Mouse (Mus musculus) limb, embryonic 10.5 days (tissue): ENCODE results near the gene Stbd1. TPM values are rescaled to one million over a fixed set of nuclear protein-coding genes. Genes with fewer than 3 reads are reported as not detected.

Experiments
- DNase-seq: peaks from one replicate; pipeline ENCODE4 v3.0.0-alpha.2; 2017; ENCODE audit warnings: low spot score
- H3K27ac ChIP-seq: fragments of 300-500 bp; sonication (generic); 2 replicates; pipeline ENCODE4 v1.5.1; 2016; ENCODE audit warnings: mild to moderate bottlenecking
- H3K27me3 ChIP-seq: fragments of 300-500 bp; sonication (generic); 2 replicates; pipeline ENCODE4 v1.6.1; 2016; ENCODE audit warnings: low read depth, mild to moderate bottlenecking; ENCODE audit not compliant: poor library complexity, severe bottlenecking
- H3K36me3 ChIP-seq: fragments of 300-500 bp; sonication (generic); 2 replicates; pipeline ENCODE4 v1.6.1; 2016; ENCODE audit warnings: mild to moderate bottlenecking, moderate library complexity
- H3K4me1 ChIP-seq: fragments of 300-500 bp; sonication (generic); 2 replicates; pipeline ENCODE4 v1.6.1; 2016
- H3K4me3 ChIP-seq: fragments of 300-500 bp; sonication (generic); 2 replicates; pipeline ENCODE4 v1.5.1; 2016; ENCODE audit warnings: mild to moderate bottlenecking, moderate library complexity
- H3K9me3 ChIP-seq: fragments of 300-500 bp; sonication (generic); replicated peaks from 2 replicates; pipeline ENCODE4 v1.6.1; 2016; ENCODE audit warnings: mild to moderate bottlenecking
- WGBS: fragments of 180-500 bp; shearing (Covaris S2); methylation state at CpG from one replicate; pipeline ENCODE4 v1.1.7; 2016; 5-methylcytosine and 5-hydroxymethylcytosine counted together
- polyA plus RNA-seq: library from polyadenylated mRNA; unstranded; fragments of >200 nt; fragmentation: Nextera tagmentation; extraction: Ambion mirVana; gene quantifications from 2 replicates; pipeline ENCODE4 v1.2.1, GENCODE M21; 2016

The Stbd1 gene
- polyA plus RNA-seq, 1 experiment from 2014 or later, result 7.9 TPM

DNA sequence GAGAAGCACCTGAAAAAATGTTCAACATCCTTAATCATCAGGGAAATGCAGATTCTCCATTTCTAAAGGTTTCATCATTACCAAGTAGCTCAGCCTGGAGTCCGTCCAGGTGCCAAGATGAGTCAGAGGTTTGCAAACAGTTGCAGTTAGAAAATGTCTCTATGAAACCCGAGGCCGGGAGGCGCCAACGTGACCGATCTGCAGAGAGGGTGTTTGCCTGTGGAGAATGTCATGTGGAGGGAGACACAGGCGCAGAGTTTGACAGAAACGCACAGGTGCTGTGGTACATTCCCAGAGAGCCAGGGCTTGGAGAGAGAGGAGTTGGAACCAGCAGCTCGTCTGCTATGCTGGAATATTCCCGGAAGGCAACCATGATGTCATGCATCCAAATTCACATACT lies 3.8 kb upstream of the Stbd1 start:
- no peak overlapping the region for H3K4me3 ChIP-seq
- peaks cover 9% of the 10 kb centered on the region for H3K4me1 ChIP-seq
- WGBS, result 89% methylated on average over 10 of the region's 10 CpGs
- no peak overlapping the region for H3K27ac ChIP-seq
- no peak for DNase-seq
- H3K9me3 ChIP-seq, result no peaks in the 10 kb centered on the region
- peaks cover 11% of the 10 kb centered on the region; the same call in 1 of the 2 replicates for H3K27me3 ChIP-seq
- no peaks in the 10 kb centered on the region for H3K36me3 ChIP-seq

- WGBS, result 86% methylated on average over 10 of the region's 10 CpGs
- H3K36me3 ChIP-seq, result no peaks in the 10 kb centered on the region
- DNase-seq, result no peak
Observed at GRCm38 (mm10) chr5:92604452-92605247, 1.8 kb downstream of the Stbd1 start.

GRCm38 (mm10) chr5:92607492-92608229 lies 4.8 kb downstream of the Stbd1 start:
- no peaks in the 10 kb centered on the region for H3K36me3 ChIP-seq
- 92% methylated on average over 5 of the region's 5 CpGs for WGBS
- H3K27ac ChIP-seq, result no peak overlapping the region
- no peak overlapping the region for H3K4me3 ChIP-seq
- no peaks in the 10 kb centered on the region for H3K9me3 ChIP-seq
- no peak for DNase-seq
- peaks cover 5% of the 10 kb centered on the region; the same call in 1 of the 2 replicates for H3K27me3 ChIP-seq
- H3K4me1 ChIP-seq, result peaks cover 11% of the 10 kb centered on the region

More at GRCm38 (mm10) chr5:92604452-92605247, 1.8 kb downstream of the Stbd1 start:
- Histone ChIP-seq H3K27ac (no peak overlapping the region), H3K4me1 (peaks cover 11% of the 10 kb centered on the region), H3K9me3 (no peaks in the 10 kb centered on the region), H3K4me3 (no peak overlapping the region), H3K27me3 (peaks cover 11% of the 10 kb centered on the region; the same call in 1 of the 2 replicates)

GRCm38 (mm10) chr5:92612756-92613155 lies 9.9 kb downstream of the Stbd1 start:
- WGBS, result 91% methylated on average over 4 of the region's 4 CpGs
- no peaks in the 10 kb centered on the region for H3K9me3 ChIP-seq
- H3K27ac ChIP-seq, result no peak overlapping the region
- H3K36me3 ChIP-seq, result no peaks in the 10 kb centered on the region
- no peaks in the 10 kb centered on the region for H3K27me3 ChIP-seq
- no peaks in the 10 kb centered on the region for H3K4me1 ChIP-seq
- DNase-seq, result no peak
- no peak overlapping the region for H3K4me3 ChIP-seq

GRCm38 (mm10) chr5:92621883-92622282 lies 19.0 kb downstream of the Stbd1 start:
- Histone ChIP-seq H3K9me3 (no peaks in the 10 kb centered on the region), H3K4me1 (no peaks in the 10 kb centered on the region), H3K27ac (no peak overlapping the region), H3K36me3 (no peaks in the 10 kb centered on the region), H3K4me3 (no peak overlapping the region), H3K27me3 (no peaks in the 10 kb centered on the region)
- DNase-seq, result no peak
- 91% methylated on average over 5 of the region's 5 CpGs for WGBS

GRCm38 (mm10) chr5:92627896-92628295 lies 25.1 kb downstream of the Stbd1 start:
- peak; percentile 49 for DNase-seq

DNA sequence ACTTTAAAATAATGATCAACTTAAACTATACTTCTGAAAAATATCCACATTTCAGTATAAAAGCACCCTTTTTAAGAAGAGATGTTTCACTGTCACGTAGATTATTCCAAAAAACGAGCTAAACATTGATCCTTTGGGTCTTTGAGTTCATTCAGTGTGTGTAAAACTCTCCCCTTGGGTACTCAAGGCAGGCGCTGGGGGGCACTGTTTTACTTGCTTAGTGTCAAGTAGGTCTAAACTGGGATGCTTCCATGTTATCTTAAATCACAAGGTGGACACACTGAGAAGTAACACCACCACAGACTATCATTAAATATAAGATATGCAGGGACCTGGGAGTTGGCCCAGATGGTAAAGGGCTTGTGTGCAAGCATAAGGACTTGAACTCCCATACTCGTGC lies 30.7 kb downstream of the Stbd1 start:
- Histone ChIP-seq H3K27me3 (no peaks in the 10 kb centered on the region), H3K36me3 (no peaks in the 10 kb centered on the region), H3K4me3 (no peak overlapping the region), H3K27ac (no peak overlapping the region), H3K9me3 (no peaks in the 10 kb centered on the region), H3K4me1 (no peaks in the 10 kb centered on the region)
- no peak for DNase-seq
- 64% methylated on average over 4 of the region's 4 CpGs for WGBS

More at GRCm38 (mm10) chr5:92627896-92628295, 25.1 kb downstream of the Stbd1 start:
- no peaks in the 10 kb centered on the region for H3K9me3 ChIP-seq
- no peaks in the 10 kb centered on the region for H3K27me3 ChIP-seq
- H3K4me3 ChIP-seq, result no peak overlapping the region
- 47% methylated on average over 7 of the region's 7 CpGs for WGBS
- H3K27ac ChIP-seq, result no peak overlapping the region
- H3K36me3 ChIP-seq, result no peaks in the 10 kb centered on the region
- peaks cover 6% of the 10 kb centered on the region; the same call in 1 of the 2 replicates for H3K4me1 ChIP-seq

- H3K27ac ChIP-seq, result no peak overlapping the region
- no peaks in the 10 kb centered on the region for H3K27me3 ChIP-seq
- DNase-seq, result no peak
- no peak overlapping the region for H3K4me3 ChIP-seq
- no peaks in the 10 kb centered on the region for H3K36me3 ChIP-seq
- WGBS, result 84% methylated on average over 3 of the region's 3 CpGs
- no peaks in the 10 kb centered on the region for H3K9me3 ChIP-seq
- no peaks in the 10 kb centered on the region for H3K4me1 ChIP-seq
Observed at GRCm38 (mm10) chr5:92634916-92635315, 32.1 kb downstream of the Stbd1 start.

DNA sequence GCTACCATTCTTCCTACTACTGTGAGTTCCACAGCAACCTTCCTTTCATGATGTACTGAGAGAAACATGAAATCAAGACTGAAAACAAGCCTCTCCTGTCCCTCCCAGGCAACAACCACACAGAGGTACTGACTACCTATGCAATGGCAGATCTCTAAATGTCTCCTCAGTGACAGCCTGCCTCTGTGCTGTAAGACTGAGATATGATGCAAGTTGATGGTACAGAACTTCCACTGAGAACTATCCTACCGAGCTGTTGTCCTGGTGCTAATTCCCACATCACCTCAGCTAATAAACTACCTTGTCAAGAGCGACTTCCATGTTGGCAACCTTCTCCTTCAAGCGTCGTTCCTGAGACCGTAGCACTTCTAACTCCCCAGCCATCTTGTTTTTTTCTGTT lies 33.0 kb downstream of the Stbd1 start:
- DNase-seq, result no peak
- Histone ChIP-seq H3K4me1 (no peaks in the 10 kb centered on the region), H3K4me3 (no peak overlapping the region), H3K9me3 (no peaks in the 10 kb centered on the region), H3K27ac (no peak overlapping the region), H3K36me3 (no peaks in the 10 kb centered on the region), H3K27me3 (no peaks in the 10 kb centered on the region)
- WGBS, result 85% methylated on average over 5 of the region's 5 CpGs

- Histone ChIP-seq H3K27ac (no peak overlapping the region), H3K27me3 (no peaks in the 10 kb centered on the region), H3K9me3 (no peaks in the 10 kb centered on the region), H3K4me1 (no peaks in the 10 kb centered on the region), H3K36me3 (no peaks in the 10 kb centered on the region), H3K4me3 (no peak overlapping the region)
- no peak for DNase-seq
- WGBS, result 88% methylated on average over 3 of the region's 3 CpGs
Observed at GRCm38 (mm10) chr5:92640861-92641260, 38.0 kb downstream of the Stbd1 start.

Other genes starting within 250 kb of the Stbd1 start
- gene Nup54, start 167.8 kb upstream of the Stbd1 start, polyA plus RNA-seq, result 76.6 and 81.9 TPM in 2 replicates
- 5.7 and 7.2 TPM in 2 replicates for gene Scarb2, start 96.2 kb upstream of the Stbd1 start, polyA plus RNA-seq
- gene Fam47e, start 48.0 kb upstream of the Stbd1 start, polyA plus RNA-seq, result not detected in 2 replicates
- gene Ccdc158, start 72.2 kb downstream of the Stbd1 start, polyA plus RNA-seq, result 0.45 and 0.62 TPM in 2 replicates
- gene Shroom3, start 80.4 kb downstream of the Stbd1 start, polyA plus RNA-seq, result 5.0 and 5.3 TPM in 2 replicates